Mouse (Mus musculus) stomach, embryonic 15.5 days (tissue): ENCODE data around the gene Lpin1. TPM values are rescaled to one million over a fixed set of nuclear protein-coding genes. Genes with fewer than 3 reads are reported as not detected.

Experiments
- ATAC-seq: fragments of 200-750 bp; cut with Nextera tagmentation; 2 replicates; pipeline ENCODE4 v1.8.0; 2017; ENCODE audit warnings: low read depth, moderate number of reproducible peaks, moderate TSS enrichment; ENCODE audit not compliant: insufficient read depth, low FRiP score
- H3K27ac ChIP-seq: fragments of 300-500 bp; sonication (generic); 2 replicates; pipeline ENCODE4 v1.5.1; 2015; ENCODE audit warnings: mild to moderate bottlenecking, inconsistent platforms
- H3K27me3 ChIP-seq: fragments of 300-500 bp; sonication (generic); replicated peaks from 2 replicates; pipeline ENCODE4 v1.6.1; 2015; ENCODE audit warnings: inconsistent platforms
- H3K36me3 ChIP-seq: fragments of 300-500 bp; sonication (generic); 2 replicates; pipeline ENCODE4 v1.6.1; 2015; ENCODE audit warnings: inconsistent platforms
- H3K4me1 ChIP-seq: fragments of 300-500 bp; sonication (generic); 2 replicates; pipeline ENCODE4 v1.6.1; 2015; ENCODE audit warnings: inconsistent platforms
- H3K4me2 ChIP-seq: fragments of 300-500 bp; sonication (generic); 2 replicates; pipeline ENCODE4 v1.6.1; 2015; ENCODE audit warnings: mild to moderate bottlenecking, inconsistent platforms
- H3K4me3 ChIP-seq: fragments of 300-500 bp; sonication (generic); replicated peaks from 2 replicates; pipeline ENCODE4 v1.5.1; 2015; ENCODE audit warnings: inconsistent platforms
- H3K9ac ChIP-seq: fragments of 300-500 bp; sonication (generic); 2 replicates; pipeline ENCODE4 v1.6.1; 2015; ENCODE audit warnings: inconsistent platforms
- H3K9me3 ChIP-seq: fragments of 300-500 bp; sonication (generic); 2 replicates; pipeline ENCODE4 v1.6.1; 2016; ENCODE audit warnings: inconsistent platforms
- WGBS: fragments of 180-500 bp; shearing (Covaris S2); methylation state at CpG from one replicate; pipeline ENCODE4 v1.1.7; 2015; 5-methylcytosine and 5-hydroxymethylcytosine counted together
- polyA plus RNA-seq: library from polyadenylated mRNA; unstranded; fragments of >200 nt; fragmentation: Nextera tagmentation; extraction: Ambion mirVana; gene quantifications from 2 replicates; pipeline ENCODE4 v1.2.1, GENCODE M21; 2015

Gene Lpin1
- polyA plus RNA-seq, 1 experiment from 2014 or later = 5.3 TPM

DNA sequence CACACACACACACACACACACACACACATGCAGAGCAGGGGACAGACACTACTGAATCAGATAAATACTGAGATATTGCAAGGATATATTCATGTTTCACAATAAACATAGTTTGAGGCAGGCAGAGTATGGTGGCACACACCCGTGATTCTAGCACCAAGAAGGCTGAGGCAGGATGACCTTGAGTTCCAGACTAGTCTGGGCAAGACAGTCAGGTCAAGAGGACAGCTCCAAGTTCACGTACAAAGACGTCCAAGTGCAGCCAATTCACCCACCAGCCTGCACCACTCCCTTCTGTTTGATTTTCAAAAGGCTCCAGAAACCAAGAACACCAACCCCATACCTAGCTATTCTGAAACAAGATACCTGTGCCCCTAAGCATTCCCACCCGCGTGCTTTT lies 23.0 kb downstream of the Lpin1 start:
- Histone ChIP-seq H3K9ac (no peak overlapping the region), H3K4me2 (peak overlapping the region; percentile 94; the same call in 1 of the 2 replicates), H3K4me3 (no peak overlapping the region), H3K36me3 (no peaks in the 10 kb centered on the region), H3K27me3 (no peaks in the 10 kb centered on the region), H3K9me3 (no peaks in the 10 kb centered on the region), H3K27ac (no peak overlapping the region), H3K4me1 (peaks cover 36% of the 10 kb centered on the region)
- 66% methylated on average over 5 of the region's 5 CpGs for WGBS
- no peak for ATAC-seq

DNA sequence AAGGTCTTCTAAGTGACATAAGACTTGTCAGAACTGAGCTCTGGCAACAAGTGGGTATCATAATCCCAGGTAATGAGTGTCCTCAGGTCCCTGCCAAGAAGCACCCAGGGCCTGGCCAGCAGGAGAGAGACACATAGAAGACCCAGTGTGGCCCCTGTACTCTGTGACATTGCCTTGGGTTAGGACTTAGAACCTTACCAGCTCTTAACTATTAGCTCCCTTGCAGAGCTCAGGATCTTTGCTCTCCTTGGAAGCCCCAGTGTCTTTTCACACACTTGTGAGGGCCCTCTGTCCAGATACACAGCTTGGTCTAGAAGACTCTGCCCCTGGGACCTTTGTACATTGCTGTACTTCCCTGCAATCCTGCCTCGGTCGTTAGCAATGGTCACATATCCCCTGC lies 23.7 kb downstream of the Lpin1 start:
- WGBS = 71% methylated on average over 2 of the region's 2 CpGs
- Histone ChIP-seq H3K36me3 (no peaks in the 10 kb centered on the region), H3K27ac (no peak overlapping the region), H3K4me2 (no peak overlapping the region), H3K4me3 (no peak overlapping the region), H3K9ac (no peak overlapping the region), H3K4me1 (peaks cover 36% of the 10 kb centered on the region), H3K9me3 (no peaks in the 10 kb centered on the region), H3K27me3 (no peaks in the 10 kb centered on the region)
- ATAC-seq = no peak

DNA sequence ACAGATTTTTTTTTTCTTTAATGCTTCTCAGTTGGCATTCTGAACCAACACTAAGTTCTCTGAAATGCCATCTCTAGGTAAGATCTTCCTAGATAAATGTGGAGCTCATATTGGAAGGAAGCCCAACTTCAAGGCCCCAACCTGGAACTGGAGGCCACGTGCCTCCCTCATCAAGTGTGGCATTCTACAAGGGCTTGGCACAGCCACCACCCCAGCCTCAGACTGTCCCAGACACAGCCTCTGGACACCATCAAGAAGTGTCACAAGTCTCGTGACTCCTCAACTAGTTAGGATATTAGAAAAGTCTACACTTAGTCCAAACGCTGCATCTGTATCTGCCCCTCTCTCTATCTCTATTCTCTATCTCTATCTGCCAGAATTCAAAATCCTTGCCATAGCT lies 25.8 kb downstream of the Lpin1 start:
- Histone ChIP-seq H3K9ac (no peak overlapping the region), H3K27ac (no peak overlapping the region), H3K4me3 (no peak overlapping the region), H3K36me3 (no peaks in the 10 kb centered on the region), H3K4me2 (no peak overlapping the region), H3K27me3 (no peaks in the 10 kb centered on the region), H3K4me1 (peaks cover 15% of the 10 kb centered on the region), H3K9me3 (no peaks in the 10 kb centered on the region)
- no peak for ATAC-seq
- WGBS = 78% methylated on average over 3 of the region's 3 CpGs

DNA sequence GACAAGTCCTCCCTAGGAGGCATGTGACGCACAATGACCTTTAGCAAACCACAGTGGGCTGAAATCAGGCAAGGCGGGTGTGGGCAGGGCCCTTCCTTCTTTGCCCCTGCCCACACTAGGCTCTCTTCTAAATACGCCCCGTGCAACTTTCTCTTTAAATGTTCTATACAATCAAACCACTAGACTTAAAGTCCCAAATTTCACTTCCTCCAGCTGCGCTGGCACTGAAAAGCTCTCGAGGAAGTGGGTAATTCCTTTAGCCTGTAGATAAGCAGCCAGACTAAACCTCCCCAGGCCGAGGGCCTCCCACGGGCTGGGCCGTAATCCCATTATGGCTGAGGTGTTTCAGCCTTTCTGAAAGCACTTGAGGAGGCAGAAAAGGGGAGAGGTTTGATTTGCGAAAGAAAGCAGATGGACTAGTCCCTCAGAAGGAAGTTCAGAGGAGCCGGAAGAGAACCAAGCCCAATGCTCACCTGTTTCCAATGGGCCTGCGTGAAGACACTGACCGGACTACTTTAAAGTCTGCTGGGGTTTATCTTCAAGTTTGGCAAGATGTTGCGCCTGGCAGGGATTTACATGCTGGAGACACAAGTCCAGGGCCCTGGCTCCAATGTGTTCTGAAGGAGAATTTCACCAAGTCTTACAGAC lies 26.6 kb downstream of the Lpin1 start:
- Histone ChIP-seq H3K36me3 (no peaks in the 10 kb centered on the region), H3K4me2 (no peak overlapping the region), H3K4me3 (no peak overlapping the region), H3K27me3 (no peaks in the 10 kb centered on the region), H3K9ac (no peak overlapping the region), H3K9me3 (no peaks in the 10 kb centered on the region), H3K27ac (peak overlapping the region; percentile 28), H3K4me1 (peaks cover 14% of the 10 kb centered on the region)
- WGBS = 36% methylated on average over 14 of the region's 14 CpGs
- ATAC-seq = no peak

DNA sequence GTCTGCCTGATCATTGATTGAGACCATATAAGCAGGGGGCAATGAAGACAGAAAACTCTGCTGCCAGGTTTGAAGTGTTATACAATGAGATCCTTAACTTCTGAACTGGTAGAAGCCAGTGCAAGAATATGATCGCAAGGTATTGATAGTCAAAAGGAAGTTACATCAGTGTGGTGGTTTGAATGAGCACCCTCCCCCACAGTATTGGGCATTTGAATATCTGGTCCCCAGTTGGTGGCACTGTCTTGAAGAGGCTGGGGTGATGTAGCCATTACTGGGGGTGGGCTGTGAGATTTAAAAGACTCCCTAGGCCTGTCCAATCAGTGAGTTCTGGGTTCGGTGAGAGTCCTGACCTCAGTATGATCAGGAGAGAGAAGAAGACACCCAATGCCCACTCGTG lies 27.5 kb downstream of the Lpin1 start:
- H3K27me3 ChIP-seq = no peaks in the 10 kb centered on the region
- 87% methylated on average over 3 of the region's 3 CpGs for WGBS
- H3K4me2 ChIP-seq = no peak overlapping the region
- no peak overlapping the region for H3K9ac ChIP-seq
- H3K27ac ChIP-seq = no peak overlapping the region
- no peak overlapping the region for H3K4me3 ChIP-seq
- ATAC-seq = no peak; the same call in 1 of the 2 replicates
- peaks cover 6% of the 10 kb centered on the region for H3K4me1 ChIP-seq
- H3K9me3 ChIP-seq = no peaks in the 10 kb centered on the region
- H3K36me3 ChIP-seq = no peaks in the 10 kb centered on the region

DNA sequence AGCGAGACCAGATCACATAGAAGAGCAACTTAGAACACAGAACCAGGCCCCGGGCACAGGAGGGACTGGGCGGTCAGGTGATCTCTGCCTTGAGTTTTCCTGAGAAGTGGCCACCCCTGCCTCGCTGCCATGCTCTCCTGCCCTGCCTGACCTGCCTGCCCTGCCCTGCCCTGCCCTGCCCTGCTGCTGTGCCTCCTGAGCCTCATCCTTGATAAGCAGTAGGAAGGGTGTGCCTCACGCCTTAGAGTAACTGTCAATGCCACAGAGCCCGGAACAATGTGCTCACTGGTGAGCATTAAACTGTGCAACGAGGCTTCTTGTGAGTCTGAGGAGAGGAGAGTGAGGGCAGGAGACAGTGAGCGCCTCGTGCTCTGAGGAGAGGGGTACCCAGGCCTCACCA lies 30.5 kb downstream of the Lpin1 start:
- WGBS = 76% methylated on average over 9 of the region's 9 CpGs

DNA sequence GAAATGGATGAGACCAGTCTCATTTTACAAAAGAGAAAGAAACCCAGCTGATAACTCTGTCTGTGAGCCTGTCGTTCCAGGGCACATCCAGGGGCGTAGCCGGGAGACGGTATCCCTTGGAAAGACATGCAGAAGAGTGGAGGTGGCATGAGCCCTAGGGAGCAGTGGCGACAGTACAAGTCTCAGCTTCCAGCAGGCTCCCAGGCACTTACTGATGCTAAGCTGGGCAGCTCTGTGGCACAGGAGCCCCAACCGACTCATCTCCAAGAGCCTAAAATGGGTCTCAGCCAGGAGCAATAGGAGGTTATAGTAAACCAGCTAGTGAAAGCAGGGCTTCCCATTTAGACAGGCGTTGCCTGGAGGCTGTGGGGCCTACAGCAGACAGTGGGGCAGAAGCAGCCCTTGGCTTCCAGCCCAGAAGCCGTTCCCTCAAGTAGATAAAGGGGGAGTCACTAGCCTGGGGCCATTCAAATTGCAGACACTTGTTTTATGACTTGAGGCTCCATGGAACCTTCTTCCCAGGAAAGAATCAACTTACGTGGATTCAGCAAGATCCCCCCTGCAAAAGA lies 33.0 kb downstream of the Lpin1 start:
- Histone ChIP-seq H3K4me1 (peaks cover 5% of the 10 kb centered on the region; the same call in 1 of the 2 replicates), H3K36me3 (no peaks in the 10 kb centered on the region), H3K27me3 (no peaks in the 10 kb centered on the region), H3K9ac (no peak overlapping the region), H3K27ac (no peak overlapping the region), H3K4me2 (no peak overlapping the region), H3K9me3 (no peaks in the 10 kb centered on the region), H3K4me3 (no peak overlapping the region)
- 69% methylated on average over 9 of the region's 9 CpGs for WGBS
- ATAC-seq = peak; percentile 47; the same call in 1 of the 2 replicates

More for the DNA sequence above, 30.5 kb downstream of the Lpin1 start:
- Histone ChIP-seq H3K27ac (no peak overlapping the region), H3K4me2 (no peak overlapping the region), H3K36me3 (no peaks in the 10 kb centered on the region), H3K4me1 (peaks cover 5% of the 10 kb centered on the region), H3K27me3 (no peaks in the 10 kb centered on the region), H3K9me3 (no peaks in the 10 kb centered on the region), H3K9ac (no peak overlapping the region), H3K4me3 (no peak overlapping the region)
- ATAC-seq = peak; percentile 77; the same call in 1 of the 2 replicates

DNA sequence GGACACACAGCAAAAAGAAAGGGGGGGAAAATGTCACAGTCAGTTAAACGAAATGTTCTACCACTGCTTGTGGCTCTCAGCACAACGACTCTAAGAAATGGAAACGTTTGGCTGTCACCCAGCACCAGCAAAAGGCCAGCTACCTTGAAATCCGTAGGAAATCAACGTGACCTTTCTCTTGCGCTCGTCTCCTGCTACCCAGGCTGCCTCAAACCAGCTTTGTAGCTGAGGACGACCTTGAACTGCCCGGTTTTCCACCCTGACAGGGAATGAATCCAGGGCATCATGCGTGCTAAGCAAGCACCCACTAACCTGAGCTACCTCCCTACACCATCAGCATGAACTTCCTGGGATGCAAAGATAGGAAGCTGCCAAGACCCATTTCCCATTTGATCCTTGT lies 39.5 kb downstream of the Lpin1 start:
- Histone ChIP-seq H3K9ac (no peak overlapping the region), H3K27ac (no peak overlapping the region), H3K36me3 (no peaks in the 10 kb centered on the region), H3K27me3 (no peaks in the 10 kb centered on the region), H3K9me3 (no peaks in the 10 kb centered on the region), H3K4me1 (no peaks in the 10 kb centered on the region), H3K4me3 (no peak overlapping the region), H3K4me2 (no peak overlapping the region)
- WGBS = 84% methylated on average over 10 of the region's 10 CpGs
- ATAC-seq = no peak

DNA sequence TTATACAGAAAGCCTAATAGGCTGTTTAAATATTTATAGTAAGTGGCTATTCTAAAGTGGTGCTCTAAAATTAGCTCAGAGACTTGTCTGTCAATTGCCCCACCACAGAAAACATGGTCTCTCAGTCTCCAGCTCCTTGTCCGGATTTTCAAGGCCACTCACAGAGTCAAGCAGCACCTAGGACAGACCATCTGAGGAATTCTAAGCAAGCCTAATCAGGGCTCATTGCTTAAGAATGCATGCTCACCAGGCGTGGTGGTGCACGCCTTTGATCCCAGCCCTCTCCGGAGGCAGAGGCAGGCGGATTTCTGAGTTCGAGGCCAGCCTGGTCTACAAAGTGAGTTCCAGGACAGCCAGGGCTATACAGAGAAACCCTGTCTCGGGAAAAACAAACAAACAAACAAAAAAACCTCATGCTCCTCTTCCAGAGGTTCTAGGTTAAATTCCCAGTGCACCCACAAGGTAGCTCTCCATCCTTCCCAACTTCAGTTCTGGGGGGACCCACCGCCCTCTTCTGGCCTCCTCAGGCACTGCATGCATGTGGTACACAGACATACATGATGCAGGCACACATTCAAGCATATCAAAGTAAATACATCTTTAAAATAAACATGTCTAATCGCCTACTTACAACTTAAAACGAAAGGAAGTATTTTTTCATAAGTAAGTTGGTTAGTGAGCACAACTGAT lies 40.2 kb downstream of the Lpin1 start:
- WGBS = 87% methylated on average over 10 of the region's 10 CpGs
- H3K4me1 ChIP-seq = no peaks in the 10 kb centered on the region
- ATAC-seq = no peak
- no peak overlapping the region for H3K4me3 ChIP-seq
- H3K9me3 ChIP-seq = no peaks in the 10 kb centered on the region
- H3K36me3 ChIP-seq = no peaks in the 10 kb centered on the region
- no peak overlapping the region for H3K9ac ChIP-seq
- H3K27ac ChIP-seq = no peak overlapping the region
- H3K4me2 ChIP-seq = no peak overlapping the region
- no peaks in the 10 kb centered on the region for H3K27me3 ChIP-seq

DNA sequence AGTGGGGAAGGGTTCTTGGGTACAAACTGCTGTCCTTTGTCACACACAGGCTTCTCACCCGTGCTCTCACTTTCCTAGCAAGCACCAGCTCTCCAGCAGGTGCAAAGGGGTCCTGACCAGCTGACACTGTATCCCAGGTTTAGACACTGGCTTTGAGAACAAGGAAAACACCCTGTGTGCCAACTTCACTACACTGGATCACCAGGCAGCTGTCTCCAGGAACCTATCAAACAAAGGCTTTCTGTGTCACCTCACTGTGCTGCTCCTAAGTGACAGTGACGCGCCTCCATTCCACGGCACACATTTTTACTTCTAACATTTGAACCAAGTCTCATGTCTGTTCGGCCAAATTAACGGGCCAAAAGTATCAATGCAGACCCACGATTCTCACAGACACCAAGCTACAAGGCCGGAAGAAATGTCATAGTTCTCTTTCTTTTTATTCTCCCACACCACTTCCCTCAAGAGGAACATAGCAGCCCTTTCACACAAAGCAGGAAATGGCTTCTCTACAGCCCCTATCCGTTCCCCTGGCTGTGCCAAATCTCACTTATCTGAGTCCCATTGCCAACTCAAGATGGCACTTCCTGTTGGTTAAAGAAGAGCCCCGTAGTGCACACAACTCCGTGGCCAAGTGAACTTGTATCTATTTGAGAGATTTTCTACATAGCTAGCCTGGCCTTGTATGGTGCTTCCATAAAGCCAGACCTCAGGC lies 41.7 kb downstream of the Lpin1 start:
- H3K36me3 ChIP-seq = no peaks in the 10 kb centered on the region
- H3K9me3 ChIP-seq = no peaks in the 10 kb centered on the region
- no peak overlapping the region for H3K9ac ChIP-seq
- 69% methylated on average over 11 of the region's 11 CpGs for WGBS
- H3K27ac ChIP-seq = no peak overlapping the region
- no peaks in the 10 kb centered on the region for H3K4me1 ChIP-seq
- no peak for ATAC-seq
- H3K4me2 ChIP-seq = no peak overlapping the region
- H3K4me3 ChIP-seq = no peak overlapping the region
- no peaks in the 10 kb centered on the region for H3K27me3 ChIP-seq

DNA sequence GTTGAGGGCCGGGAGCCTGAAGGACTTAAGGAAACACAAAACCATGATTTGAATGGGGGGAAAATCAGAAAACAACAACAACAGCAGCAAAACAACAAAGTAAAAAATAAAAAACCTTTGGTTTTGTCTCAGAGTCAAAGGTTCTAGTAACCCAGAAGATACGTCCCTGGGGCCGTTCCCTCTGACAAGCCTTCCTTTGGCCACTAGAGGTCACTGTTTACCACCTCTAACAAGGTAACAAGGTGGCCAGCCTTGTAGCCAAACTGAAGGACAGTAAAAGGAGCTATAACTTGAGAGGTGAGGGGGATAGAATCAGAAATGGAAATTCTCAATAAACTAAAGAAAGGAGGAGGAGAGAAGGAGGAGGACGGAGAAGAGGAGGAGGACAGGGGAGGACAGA lies 42.3 kb downstream of the Lpin1 start:
- no peak overlapping the region for H3K4me2 ChIP-seq
- ATAC-seq = no peak
- no peaks in the 10 kb centered on the region for H3K36me3 ChIP-seq
- no peaks in the 10 kb centered on the region for H3K27me3 ChIP-seq
- H3K9me3 ChIP-seq = no peaks in the 10 kb centered on the region
- 29% methylated on average over 4 of the region's 4 CpGs for WGBS
- H3K9ac ChIP-seq = no peak overlapping the region
- no peak overlapping the region for H3K4me3 ChIP-seq
- no peaks in the 10 kb centered on the region for H3K4me1 ChIP-seq
- H3K27ac ChIP-seq = no peak overlapping the region

DNA sequence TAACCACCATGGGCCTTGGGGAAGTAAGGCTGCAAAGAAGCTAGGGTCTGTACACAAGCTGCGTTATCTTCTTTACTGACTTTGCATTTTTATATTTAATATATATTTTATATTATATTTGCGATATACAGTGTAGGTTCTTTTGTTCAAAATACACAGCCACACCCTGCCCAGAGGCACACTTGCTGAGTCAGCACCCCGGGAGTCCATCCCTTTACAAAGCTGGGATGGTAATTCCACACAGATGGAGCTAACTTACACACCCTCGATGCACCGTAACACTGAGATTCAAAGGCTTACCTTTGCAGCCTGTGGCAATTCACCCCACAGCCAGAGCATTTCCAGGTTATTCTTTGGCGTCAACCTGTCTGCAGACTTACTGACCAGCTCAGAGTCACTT lies 42.7 kb downstream of the Lpin1 start:
- no peak for ATAC-seq
- H3K36me3 ChIP-seq = no peaks in the 10 kb centered on the region
- H3K9ac ChIP-seq = no peak overlapping the region
- no peak overlapping the region for H3K4me2 ChIP-seq
- no peaks in the 10 kb centered on the region for H3K27me3 ChIP-seq
- 86% methylated on average over 6 of the region's 6 CpGs for WGBS
- H3K4me1 ChIP-seq = no peaks in the 10 kb centered on the region
- H3K27ac ChIP-seq = no peak overlapping the region
- H3K9me3 ChIP-seq = no peaks in the 10 kb centered on the region
- no peak overlapping the region for H3K4me3 ChIP-seq
